Mouse (Mus musculus) neutrophil, adult 5-6 weeks (primary cell): ENCODE measurements around the gene Olfr305. TPM values are rescaled to one million over a fixed set of nuclear protein-coding genes. Genes with fewer than 3 reads are reported as not detected.
"Not testable (repeated sequence)": the region's sequence is repeated elsewhere in the genome, so short reads cannot be mapped to it uniquely, and the experiment has no call there.

Source experiments
- ATAC-seq: fragments of 151-379, 151-347 bp; 2 replicates; pipeline ENCODE4 v1.8.0; 2017; ENCODE audit warnings: mild to moderate bottlenecking, moderate TSS enrichment; ENCODE audit not compliant: insufficient number of reproducible peaks, poor library complexity, low FRiP score, severe bottlenecking; ENCODE audit errors: extremely low read depth
- total RNA-seq: library from RNA; stranded (forward); fragments of 200-1000 nt; gene quantifications from 2 replicates; pipeline ENCODE4 v1.2.3, GENCODE M21; 2017

Gene Olfr305
- total RNA-seq: not detected in 2 replicates

DNA sequence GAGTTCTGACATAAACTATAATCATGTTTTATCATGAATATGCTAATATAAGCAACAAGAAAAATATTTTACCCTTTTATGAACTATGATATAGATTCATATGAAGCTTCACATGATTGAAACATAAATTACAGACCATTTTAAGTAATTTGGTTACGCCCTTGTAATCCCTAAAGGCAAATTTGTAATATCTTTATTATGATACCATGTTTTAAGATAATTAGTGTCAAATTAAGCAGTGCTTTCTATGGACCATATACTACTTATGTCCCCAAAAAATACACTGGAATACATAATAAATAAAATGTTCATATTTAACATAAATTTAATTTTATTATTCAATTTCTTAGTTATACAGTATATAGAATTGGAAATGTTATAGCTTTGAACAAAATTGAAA, at the start of gene Olfr305:
Olfr305 (minus strand) TSS at position 101 of the 400 bp plus-strand sequence.
- no peak for ATAC-seq

DNA sequence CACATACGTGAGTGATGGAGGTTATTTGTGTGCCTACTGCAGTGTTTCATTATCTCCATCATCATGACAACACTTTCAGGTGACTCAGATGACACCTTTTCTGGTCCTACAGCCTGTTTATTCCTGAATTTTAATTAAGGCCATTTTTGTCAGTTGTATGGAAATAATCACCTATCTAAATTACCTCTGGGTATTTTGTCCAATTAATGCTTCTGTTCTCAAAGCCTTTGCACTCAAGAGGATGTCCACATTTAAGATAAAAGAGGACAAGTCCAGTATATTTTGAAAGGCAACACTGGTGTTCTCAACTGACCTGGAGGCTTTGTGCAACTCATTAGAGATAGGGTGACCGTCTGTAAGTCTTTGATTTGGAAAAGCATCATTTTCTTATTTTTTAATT, 36.8 kb upstream of the Olfr305 start, which contains the start of gene Olfr301:
Olfr301 (plus strand) TSS at position 301 of the 400 bp plus-strand sequence.
- ATAC-seq: no peak

DNA sequence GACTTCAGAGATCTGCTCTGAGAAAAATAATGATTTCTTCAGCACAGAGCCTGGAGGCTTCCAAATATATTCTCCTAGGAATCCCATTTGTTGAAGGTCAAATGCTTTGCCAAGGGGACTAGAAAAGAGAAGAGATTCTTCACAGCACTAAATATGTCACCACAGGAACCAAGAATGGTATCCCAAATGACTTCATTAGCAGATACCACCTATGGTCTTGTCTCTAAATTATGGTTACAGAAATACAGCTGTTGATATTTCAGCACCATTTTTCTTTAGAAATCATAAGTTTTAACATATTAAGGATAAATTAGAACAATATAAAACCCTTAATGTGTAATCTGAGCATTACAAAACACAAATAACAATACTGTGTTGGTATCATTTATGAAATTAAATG, 31.0 kb upstream of the Olfr305 start, which contains the start of gene Olfr303:
Olfr303 (minus strand) TSS at position 101 of the 400 bp plus-strand sequence.
- ATAC-seq: no peak

DNA sequence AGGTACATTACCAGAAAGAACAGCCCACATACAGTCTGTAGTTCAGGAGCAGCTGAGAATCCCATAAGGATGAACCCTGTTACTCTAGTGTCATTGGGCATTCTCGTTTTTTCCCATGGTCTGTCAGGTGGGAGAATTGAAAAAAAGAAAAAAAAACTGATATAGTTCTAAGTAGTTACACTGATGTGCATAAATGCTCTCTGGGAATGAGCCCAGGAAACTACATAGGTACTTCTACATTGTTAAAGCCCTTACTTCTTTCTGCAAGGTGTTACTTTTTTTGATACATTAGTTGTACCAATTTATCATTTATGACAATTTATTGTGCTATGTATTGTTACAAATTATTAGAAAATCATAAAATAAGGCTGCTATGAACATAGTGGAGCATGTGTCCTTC, 19.8 kb upstream of the Olfr305 start, which contains the start of gene Olfr304:
Olfr304 (minus strand) TSS at position 101 of the 400 bp plus-strand sequence.
- no peak for ATAC-seq

DNA sequence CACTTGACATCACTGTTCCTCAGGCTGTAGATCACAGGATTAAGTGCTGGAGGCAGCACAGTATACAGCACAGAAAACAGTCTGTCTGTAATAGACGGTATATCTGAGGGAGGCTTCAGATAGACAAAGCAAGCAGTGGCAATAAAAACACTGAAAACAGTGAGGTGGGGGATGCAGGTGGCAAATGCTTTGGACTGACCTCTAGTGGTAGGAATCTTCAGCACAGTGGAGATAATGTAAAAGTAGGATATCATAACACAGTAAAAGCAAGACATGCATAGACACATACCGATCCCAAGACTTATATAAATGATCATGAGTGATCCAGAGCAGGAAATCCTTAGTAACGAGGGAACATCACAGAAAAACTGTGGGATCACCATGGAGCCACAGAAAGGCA, 19.0 kb upstream of the Olfr305 start:
- ATAC-seq: no peak

DNA sequence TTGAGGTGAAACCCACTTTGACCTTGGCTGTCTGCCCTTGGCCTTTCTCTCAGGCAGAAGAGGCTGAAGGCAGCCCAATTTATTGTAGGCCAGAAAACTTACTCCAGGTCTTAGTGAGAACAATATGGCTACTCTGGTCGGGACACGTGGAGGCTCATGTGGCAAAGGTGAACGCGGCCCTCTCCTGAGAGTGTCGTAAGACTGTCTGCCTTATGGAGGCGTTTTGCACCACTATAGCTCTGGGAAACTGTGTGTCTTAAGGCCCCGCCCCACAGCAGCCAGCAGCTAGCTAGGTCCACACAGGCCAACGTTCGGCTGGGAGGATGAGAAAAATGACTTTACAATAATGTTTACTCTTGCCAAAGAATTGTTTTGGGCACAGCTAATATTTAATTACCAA, 20.4 kb downstream of the Olfr305 start:
- not testable (repeated sequence) for ATAC-seq

DNA sequence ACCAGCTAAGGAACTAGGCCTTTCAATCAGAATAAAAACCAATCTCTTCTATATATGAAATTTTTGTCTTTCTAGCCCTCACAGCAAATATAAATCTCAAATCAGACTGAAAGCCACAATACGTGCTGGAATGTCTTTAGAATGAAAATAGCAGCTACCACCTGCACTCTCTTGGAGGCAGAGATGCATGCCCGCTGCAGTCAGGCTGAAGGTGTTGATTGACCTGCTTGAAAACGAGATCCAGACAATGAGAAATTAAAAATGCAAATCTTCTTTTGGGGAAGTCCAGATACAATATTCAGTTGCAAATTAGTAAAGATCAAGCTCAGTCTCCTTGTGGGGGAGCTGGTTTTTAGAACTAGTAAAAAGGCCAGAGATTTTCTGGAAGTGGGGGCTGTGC, 22.5 kb downstream of the Olfr305 start:
- ATAC-seq: no peak

DNA sequence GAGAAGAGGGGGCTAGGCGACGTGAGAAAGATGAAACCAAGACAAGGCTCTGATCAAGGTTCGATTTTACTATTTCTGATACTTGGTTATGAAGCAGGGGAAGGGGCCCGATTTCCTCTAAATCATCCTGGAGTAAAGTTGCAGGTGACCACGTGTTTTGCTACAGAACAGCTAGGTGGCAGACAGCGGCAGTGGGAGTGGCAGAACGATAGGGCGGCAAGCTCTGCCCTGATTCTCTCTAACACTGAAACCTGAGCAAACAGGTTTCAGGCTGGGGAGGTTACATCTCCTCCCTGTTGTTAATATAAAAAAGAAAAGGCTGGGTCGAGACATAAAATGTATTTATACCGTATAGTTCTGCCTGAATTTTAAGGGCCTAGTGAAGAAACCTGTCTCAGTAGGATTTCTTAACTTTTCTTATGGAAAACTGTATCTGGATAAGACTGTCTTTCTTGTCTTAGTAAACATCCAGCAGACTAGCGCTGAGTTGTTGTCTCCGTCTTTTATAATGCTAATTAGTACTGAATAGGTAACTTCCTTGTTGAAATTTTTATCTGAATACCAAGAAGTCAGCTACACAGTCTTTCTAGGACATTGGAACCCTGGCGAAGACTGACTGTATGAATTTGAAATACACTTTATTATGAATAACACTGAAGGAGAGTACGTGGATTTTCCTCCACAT, 23.7 kb downstream of the Olfr305 start:
- ATAC-seq: no peak

DNA sequence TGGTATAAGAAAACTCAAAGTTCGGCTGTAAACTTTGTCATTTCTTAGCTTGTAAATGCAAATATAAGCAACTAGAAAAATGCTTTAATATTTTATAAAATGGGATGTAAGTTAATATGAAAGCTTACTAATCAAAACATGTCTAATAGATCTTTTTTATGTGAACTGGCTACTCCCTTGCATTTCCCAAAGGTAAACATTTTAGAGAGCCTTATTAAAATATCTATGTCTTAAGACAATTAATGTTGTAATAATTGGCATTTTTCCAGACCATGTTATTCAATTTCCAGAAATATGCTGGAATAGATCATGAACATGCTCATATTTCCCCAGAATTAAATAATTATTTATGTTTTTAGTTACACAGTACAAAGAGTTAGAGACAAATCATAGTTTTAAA, 29.2 kb downstream of the Olfr305 start, which contains the start of gene Olfr307:
Olfr307 (minus strand) TSS at position 101 of the 400 bp plus-strand sequence.
- no peak for ATAC-seq

DNA sequence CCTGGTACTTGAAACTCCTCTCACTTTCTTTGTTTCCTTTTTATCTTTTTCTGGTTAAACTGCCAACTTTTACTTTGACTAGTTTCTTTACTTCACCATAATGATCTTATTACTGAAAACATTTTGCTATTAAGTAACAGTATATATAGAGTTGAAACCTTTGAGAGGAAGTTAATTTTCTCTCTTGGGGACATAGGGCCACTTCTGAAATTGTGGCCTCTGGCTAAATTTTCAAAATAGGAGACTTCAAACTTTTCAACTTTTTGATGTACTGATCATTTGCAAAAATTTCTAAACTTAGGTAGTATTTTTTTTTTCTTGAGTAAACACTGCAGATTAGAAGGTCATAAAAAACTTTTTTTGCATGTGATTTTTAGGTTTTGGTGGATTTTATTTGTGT, 41.2 kb downstream of the Olfr305 start, which contains the start of gene Olfr308:
Olfr308 (minus strand) TSS at position 101 of the 400 bp plus-strand sequence.
- no peak for ATAC-seq

DNA sequence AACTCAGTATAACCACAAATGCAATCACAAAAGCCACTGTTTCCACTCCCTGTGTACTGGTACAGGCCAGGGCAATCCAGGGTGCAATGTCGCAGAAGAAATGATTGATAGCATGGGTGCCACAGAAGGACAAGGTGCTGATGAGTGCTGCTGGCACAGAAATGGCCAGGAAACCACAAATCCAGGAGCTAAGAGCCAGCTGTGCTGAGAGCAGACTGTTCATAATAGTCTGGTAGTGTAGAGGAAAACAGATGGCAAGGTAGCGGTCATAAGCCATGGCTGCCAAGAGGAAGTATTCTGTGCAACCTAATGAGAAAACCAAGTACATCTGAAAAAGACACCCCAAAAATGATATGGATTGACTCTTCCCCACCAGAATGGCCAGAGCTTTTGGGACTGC, 45.4 kb downstream of the Olfr305 start:
- no peak for ATAC-seq

DNA sequence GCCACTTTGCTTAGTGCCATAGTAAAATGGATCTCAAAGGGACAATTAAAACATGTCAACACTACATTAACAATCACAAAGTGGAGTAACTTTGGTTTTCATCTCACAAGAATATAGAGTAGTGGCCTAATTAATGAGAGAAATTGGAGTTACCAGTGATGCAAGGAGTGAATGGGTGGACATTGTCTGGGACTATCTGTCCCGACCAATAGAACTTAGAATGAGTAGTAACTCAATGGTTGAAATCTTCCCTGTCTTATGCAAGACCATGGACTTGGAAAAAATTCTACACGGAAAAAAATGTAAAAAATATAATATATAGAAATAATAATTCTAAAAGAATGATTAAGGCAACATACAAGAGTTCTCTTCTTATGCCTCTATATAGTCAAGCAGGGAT, 53.1 kb downstream of the Olfr305 start, which contains the start of gene Olfr309:
Olfr309 (minus strand) TSS at position 101 of the 400 bp plus-strand sequence.
- ATAC-seq: no peak

Other genes starting within 250 kb of the Olfr305 start
- 0.12 TPM in 1 of 2 replicates, not detected in the other for gene Vmn2r75, start 195.2 kb downstream of the Olfr305 start, total RNA-seq
- gene Vmn2r76, start 120.6 kb downstream of the Olfr305 start, total RNA-seq: 0.12 TPM in 2 replicates
- 0.47 TPM in 1 of 2 replicates, not detected in the other for gene Olfr310, start 89.8 kb downstream of the Olfr305 start, total RNA-seq
- gene Olfr309, start 53.2 kb downstream of the Olfr305 start, total RNA-seq: not detected in 2 replicates
- gene Olfr308, start 41.3 kb downstream of the Olfr305 start, total RNA-seq: 0.23 TPM in 1 of 2 replicates, not detected in the other
- not detected in 2 replicates for gene Olfr307, start 29.3 kb downstream of the Olfr305 start, total RNA-seq
- not detected in 2 replicates for gene Olfr304, start 19.7 kb upstream of the Olfr305 start, total RNA-seq
- gene Olfr303, start 30.9 kb upstream of the Olfr305 start, total RNA-seq: not detected in 2 replicates
- not detected in 2 replicates for gene Olfr301, start 36.9 kb upstream of the Olfr305 start, total RNA-seq
- gene Olfr299, start 93.0 kb upstream of the Olfr305 start, total RNA-seq: not detected in 2 replicates
- 0.25 TPM in 1 of 2 replicates, not detected in the other for gene Olfr298, start 125.6 kb upstream of the Olfr305 start, total RNA-seq
- not detected in 2 replicates for gene Olfr297, start 153.0 kb upstream of the Olfr305 start, total RNA-seq
- 0.23 TPM in 1 of 2 replicates, not detected in the other for gene Olfr295, start 216.9 kb upstream of the Olfr305 start, total RNA-seq
- gene Olfr294, start 249.7 kb upstream of the Olfr305 start, total RNA-seq: not detected in 2 replicates